Mouse (Mus musculus): ENCODE measurements around the gene Ghrh. TPM values are rescaled to one million over a fixed set of nuclear protein-coding genes. Genes with fewer than 3 reads are reported as not detected.
"Not testable (repeated sequence)": the region's sequence is repeated elsewhere in the genome, so short reads cannot be mapped to it uniquely, and the experiment has no call there.

Ghrh gene
- total RNA-seq (2021) = not detected
- long read RNA-seq, experiment 1 = 0 reads
- long read RNA-seq, experiment 2 = 0 reads

- peak; percentile 6 to 45 for DNase-seq
These were observed at the start of gene Ghrh for GRCm38 (mm10) chr2:157347361-157348159. Gene Ghrh (minus strand): TSS chr2:157347506.

- DNase-seq = peak in 1 of 2 experiments; percentile 31
These were observed 48.7 kb upstream of the Ghrh start for GRCm38 (mm10) chr2:157395960-157396359.

- no peak for DNase-seq
These were observed 48.1 kb upstream of the Ghrh start for GRCm38 (mm10) chr2:157395371-157395770.

GRCm38 (mm10) chr2:157394868-157395267 lies 47.6 kb upstream of the Ghrh start:
- DNase-seq = no peak

- no peak for DNase-seq
These were observed 46.2 kb upstream of the Ghrh start for GRCm38 (mm10) chr2:157393549-157393948.

GRCm38 (mm10) chr2:157392331-157392730 lies 45.0 kb upstream of the Ghrh start:
- no peak for DNase-seq

GRCm38 (mm10) chr2:157389591-157389921 lies 42.2 kb upstream of the Ghrh start:
- DNase-seq = no peak

GRCm38 (mm10) chr2:157388901-157389590 lies 41.7 kb upstream of the Ghrh start:
- not testable (repeated sequence) for DNase-seq

GRCm38 (mm10) chr2:157384836-157385235 lies 37.5 kb upstream of the Ghrh start:
- no peak for DNase-seq

GRCm38 (mm10) chr2:157376995-157377394 lies 29.7 kb upstream of the Ghrh start:
- no peak for DNase-seq

- no peak for DNase-seq
These were observed 28.8 kb upstream of the Ghrh start for GRCm38 (mm10) chr2:157375794-157376757.

- no peak for DNase-seq
These were observed 27.7 kb upstream of the Ghrh start for GRCm38 (mm10) chr2:157375051-157375450.

- DNase-seq = peak in 1 of 2 experiments; percentile 31
These were observed 26.4 kb upstream of the Ghrh start for GRCm38 (mm10) chr2:157373681-157374080.

GRCm38 (mm10) chr2:157371696-157372095 lies 24.4 kb upstream of the Ghrh start:
- peak in 1 of 2 experiments; percentile 50 for DNase-seq

GRCm38 (mm10) chr2:157367991-157368390 lies 20.7 kb upstream of the Ghrh start:
- DNase-seq = no peak

GRCm38 (mm10) chr2:157367184-157367893 lies 20.0 kb upstream of the Ghrh start, which contains the start of gene Manbal:
Gene Manbal (plus strand): TSS chr2:157367594.
- DNase-seq = peak; percentile 96 to 98

GRCm38 (mm10) chr2:157366762-157367161 lies 19.5 kb upstream of the Ghrh start:
- peak; percentile 26 to 40 for DNase-seq

GRCm38 (mm10) chr2:157363031-157363430 lies 15.7 kb upstream of the Ghrh start:
- DNase-seq = no peak

- DNase-seq = no peak
These were observed 12.7 kb upstream of the Ghrh start for GRCm38 (mm10) chr2:157360028-157360427.

GRCm38 (mm10) chr2:157354106-157354505 lies 6.8 kb upstream of the Ghrh start:
- DNase-seq = no peak

- no peak for DNase-seq
These were observed 5.9 kb upstream of the Ghrh start for GRCm38 (mm10) chr2:157353183-157353582.
